Mouse (Mus musculus): ENCODE results near the gene Hoxb6.

GRCm38 (mm10) chr11:96327122-96327521, 34.8 kb downstream of the Hoxb6 start:
- TF ChIP-seq CTCF (IDR thresholded peaks at IDR 0.05; ENCODE audit: low read depth, low read length) (no peak), POLR2A (IDR thresholded peaks at IDR 0.05; ENCODE audit: borderline replicate concordance, low read depth, low read length) (no peak)
